Mouse (Mus musculus): Measurements from ENCODE around the gene Gm10717.
"Not testable (repeated sequence)": the region's sequence is repeated elsewhere in the genome, so short reads cannot be mapped to it uniquely, and the experiment has no call there.

Gm10717 gene

DNA sequence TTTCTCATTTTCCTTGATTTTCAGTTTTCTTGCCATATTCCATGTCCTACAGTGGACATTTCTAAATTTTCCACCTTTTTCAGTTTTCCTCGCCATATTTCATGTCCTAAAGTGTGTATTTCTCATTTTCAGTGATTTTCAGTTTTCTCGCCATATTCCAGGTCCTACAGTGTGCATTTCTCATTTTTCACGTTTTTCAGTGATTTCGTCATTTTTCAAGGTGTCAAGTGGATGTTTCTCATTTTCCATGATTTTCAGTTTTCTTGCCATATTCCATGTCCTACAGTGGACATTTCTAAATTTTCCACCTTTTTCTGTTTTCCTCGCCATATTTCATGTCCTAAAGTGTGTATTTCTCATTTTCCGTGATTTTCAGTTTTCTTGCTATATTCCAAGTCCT, 436 bp downstream of the Gm10717 start:
- DNase-seq: peak; percentile 81

DNA sequence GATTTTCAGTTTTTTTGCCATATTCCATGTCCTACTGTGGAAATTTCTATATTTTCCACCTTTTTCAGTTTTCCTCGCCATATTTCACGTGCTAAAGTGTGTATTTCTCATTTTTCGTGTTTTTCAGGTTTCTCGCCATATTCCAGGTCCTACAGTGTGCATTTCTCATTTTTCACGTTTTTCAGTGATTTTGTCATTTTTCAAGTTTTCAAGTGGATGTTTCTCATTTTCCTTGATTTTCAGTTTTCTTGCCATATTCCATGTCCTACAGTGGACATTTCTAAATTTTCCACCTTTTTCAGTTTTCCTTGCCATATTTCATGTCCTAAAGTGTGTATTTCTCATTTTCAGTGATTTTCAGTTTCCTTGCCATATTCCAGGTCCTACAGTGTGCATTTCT, 919 bp downstream of the Gm10717 start:
- not testable (repeated sequence) for DNase-seq

- DNase-seq: not testable (repeated sequence)
These were observed 1.5 kb downstream of the Gm10717 start for GRCm38 (mm10) chr9:3026741-3027140.

- not testable (repeated sequence) for DNase-seq
These were observed 2.0 kb downstream of the Gm10717 start for GRCm38 (mm10) chr9:3027200-3027599.

DNA sequence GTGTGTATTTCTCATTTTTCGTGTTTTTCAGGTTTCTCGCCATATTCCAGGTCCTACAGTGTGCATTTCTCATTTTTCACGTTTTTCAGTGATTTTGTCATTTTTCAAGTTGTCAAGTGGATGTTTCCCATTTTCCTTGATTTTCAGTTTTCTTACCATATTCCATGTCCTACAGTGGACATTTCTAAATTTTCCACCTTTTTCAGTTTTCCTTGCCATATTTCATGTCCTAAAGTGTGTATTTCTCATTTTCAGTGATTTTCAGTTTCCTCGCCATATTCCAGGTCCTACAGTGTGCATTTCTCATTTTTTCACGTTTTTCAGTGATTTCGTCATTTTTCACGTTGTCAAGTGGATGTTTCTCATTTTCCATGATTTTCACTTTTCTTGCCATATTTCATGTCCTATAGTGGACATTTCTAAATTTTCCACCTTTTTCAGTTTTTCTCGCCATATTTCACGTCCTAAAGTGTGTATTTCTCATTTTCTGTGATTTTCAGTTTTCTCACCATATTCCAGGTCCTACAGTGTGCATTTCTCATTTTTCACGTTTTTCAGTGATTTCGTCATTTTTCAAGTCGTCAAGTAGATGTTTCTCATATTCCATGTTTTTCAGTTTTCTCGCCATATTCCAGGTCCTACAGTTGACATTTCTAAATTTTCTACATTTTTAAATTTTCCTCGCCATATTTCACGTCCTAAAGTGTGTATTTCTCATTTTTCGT, 4.2 kb downstream of the Gm10717 start:
- peak; percentile 62 for DNase-seq

DNA sequence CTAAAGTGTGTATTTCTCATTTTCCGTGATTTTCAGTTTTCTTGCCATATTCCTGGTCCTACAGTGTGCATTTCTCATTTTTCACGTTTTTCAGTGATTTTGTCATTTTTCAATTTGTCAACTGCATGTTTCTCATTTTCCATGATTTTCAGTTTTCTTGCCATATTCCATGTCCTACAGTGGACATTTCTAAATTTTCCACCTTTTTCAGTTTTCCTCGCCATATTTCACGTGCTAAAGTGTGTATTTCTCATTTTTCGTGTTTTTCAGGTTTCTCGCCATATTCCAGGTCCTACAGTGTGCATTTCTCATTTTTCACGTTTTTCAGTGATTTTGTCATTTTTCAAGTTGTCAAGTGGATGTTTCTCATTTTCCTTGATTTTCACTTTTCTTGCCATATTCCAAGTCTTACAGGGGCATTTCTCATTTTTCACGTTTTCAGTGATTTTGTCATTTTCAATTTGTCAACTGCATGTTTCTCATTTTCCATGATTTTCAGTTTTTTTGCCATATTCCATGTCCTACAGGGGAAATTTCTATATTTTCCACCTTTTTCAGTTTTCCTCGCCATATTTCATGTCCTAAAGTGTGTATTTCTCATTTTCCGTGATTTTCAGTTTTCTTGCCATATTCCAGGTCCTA, 5.6 kb downstream of the Gm10717 start:
- DNase-seq: not testable (repeated sequence)

- DNase-seq: not testable (repeated sequence)
These were observed 9.1 kb downstream of the Gm10717 start, which contains the start of gene Gm17535 for GRCm38 (mm10) chr9:3034299-3034698. TSS of gene Gm17535 (plus strand) at chr9:3034599.

- not testable (repeated sequence) for DNase-seq
These were observed 11.4 kb downstream of the Gm10717 start, which contains the start of gene Gm10715 for GRCm38 (mm10) chr9:3036577-3036976. TSS of gene Gm10715 (plus strand) at chr9:3036877.

- DNase-seq: not testable (repeated sequence)
These were observed 12.9 kb downstream of the Gm10717 start for GRCm38 (mm10) chr9:3038161-3038560.

Measured in B cell, adult 2 months (primary cell).